Mouse (Mus musculus) megakaryocyte progenitor cell, adult 5-6 weeks (primary cell): ENCODE measurements around the gene Chrnb1. TPM values are rescaled to one million over a fixed set of nuclear protein-coding genes. Genes with fewer than 3 reads are reported as not detected.

Source experiments
- ATAC-seq: replicated peaks from 2 replicates; pipeline ENCODE4 v1.8.0; 2016; ENCODE audit warnings: mild to moderate bottlenecking, moderate TSS enrichment, inconsistent platforms; ENCODE audit not compliant: poor library complexity
- total RNA-seq, 2 experiments: library from RNA; stranded (forward) in 1 of 2; stranded (reverse) in 1 of 2; fragments of 157-497, 149-512 nt in 1 of 2; fragments of 200-1000 nt in 1 of 2; gene quantifications; 2 replicates each; pipeline versions ENCODE4 v1.2.3 to v1.2.4; 2015 to 2017

The Chrnb1 gene
- total RNA-seq, 2 experiments from 2014 or later = 0.04 to 1.6 TPM

GRCm38 (mm10) chr11:69804972-69805909 is 9.5 kb upstream of the Chrnb1 start, which contains the start of gene Tmem102:
Gene Tmem102, minus strand, starts transcription at chr11:69805624.
- ATAC-seq = no peak

- ATAC-seq = no peak
Measured at GRCm38 (mm10) chr11:69804652-69804940, 8.9 kb upstream of the Chrnb1 start.

GRCm38 (mm10) chr11:69803786-69804651 is 8.3 kb upstream of the Chrnb1 start:
- peak; percentile 79 for ATAC-seq

GRCm38 (mm10) chr11:69803328-69803727 is 7.6 kb upstream of the Chrnb1 start:
- ATAC-seq = no peak

- ATAC-seq = peak; percentile 56
Measured at GRCm38 (mm10) chr11:69802648-69803105, 6.9 kb upstream of the Chrnb1 start.

- ATAC-seq = no peak
Measured at GRCm38 (mm10) chr11:69801379-69801977, 5.7 kb upstream of the Chrnb1 start, which contains the start of gene Fgf11. Gene Fgf11, minus strand, starts transcription at chr11:69801857.

- ATAC-seq = no peak
Measured at GRCm38 (mm10) chr11:69800392-69801197, 4.9 kb upstream of the Chrnb1 start.

GRCm38 (mm10) chr11:69800138-69800391 is 4.3 kb upstream of the Chrnb1 start:
- no peak for ATAC-seq

- no peak for ATAC-seq
Measured at GRCm38 (mm10) chr11:69799394-69800137, 3.8 kb upstream of the Chrnb1 start.

- ATAC-seq = no peak
Measured at GRCm38 (mm10) chr11:69797924-69798323, 2.2 kb upstream of the Chrnb1 start.

- ATAC-seq = no peak
Measured at GRCm38 (mm10) chr11:69795983-69796435, 266 bp upstream of the Chrnb1 start.

- ATAC-seq = no peak
Measured at GRCm38 (mm10) chr11:69793429-69793828, 2.3 kb downstream of the Chrnb1 start.

- no peak for ATAC-seq
Measured at GRCm38 (mm10) chr11:69791420-69791819, 4.3 kb downstream of the Chrnb1 start.

GRCm38 (mm10) chr11:69789431-69789830 is 6.3 kb downstream of the Chrnb1 start:
- ATAC-seq = no peak

- ATAC-seq = no peak
Measured at GRCm38 (mm10) chr11:69787306-69787705, 8.4 kb downstream of the Chrnb1 start.

- peak; percentile 96 for ATAC-seq
Measured at GRCm38 (mm10) chr11:69784793-69785272, 10.9 kb downstream of the Chrnb1 start.

- no peak for ATAC-seq
Measured at GRCm38 (mm10) chr11:69781828-69782227, 13.9 kb downstream of the Chrnb1 start.

GRCm38 (mm10) chr11:69778985-69779384 is 16.8 kb downstream of the Chrnb1 start:
- no peak for ATAC-seq

- no peak for ATAC-seq
Measured at GRCm38 (mm10) chr11:69778258-69778982, 17.3 kb downstream of the Chrnb1 start.
